8 mouse cellular contexts compared by ENCODE assay signal in genomic region chr1:45313696-45314295, GRCm38 (mm10). TPM values are rescaled to one million over a fixed set of nuclear protein-coding genes. Genes with fewer than 3 reads are reported as not detected.
DNase-seq lines count a peak whose midpoint lies in the region; ATAC-seq and TF ChIP-seq lines count a peak whose summit lies in the region.

No protein-coding gene starts in this region.

- no peak overlapping the region for H3K9ac ChIP-seq in forebrain, embryonic 11.5 days (ENCODE audit: low read length)
- no peak overlapping the region for H3K9ac ChIP-seq in intestine, postnatal 0 days (ENCODE audit: low read depth, low read length)
- no peak overlapping the region for H3K9ac ChIP-seq in midbrain, embryonic 13.5 days (replicated peaks)

- H3K9me3 ChIP-seq in forebrain, embryonic 11.5 days (ENCODE audit: control insufficient read depth, low read length) = no peaks in the 10 kb centered on the region
- no peaks in the 10 kb centered on the region for H3K9me3 ChIP-seq in intestine, postnatal 0 days (ENCODE audit: control insufficient read depth)
- no peaks in the 10 kb centered on the region for H3K9me3 ChIP-seq in midbrain, embryonic 13.5 days

- ATAC-seq in Patski = peak; percentile 80
- ATAC-seq in forebrain, embryonic 11.5 days (replicated peaks; ENCODE audit: low FRiP score) = peak; percentile 78
- peak; percentile 67; the same call in 1 of the 2 replicates for ATAC-seq in intestine, postnatal 0 days
- ATAC-seq in midbrain, embryonic 13.5 days = peak; percentile 63
- no peak for ATAC-seq in monocyte, adult 5-6 weeks (replicated peaks; ENCODE audit: insufficient number of reproducible peaks, low FRiP score, low TSS enrichment, poor library complexity, severe bottlenecking)

- TF ChIP-seq CTCF in Patski (IDR thresholded peaks at IDR 0.05) = peak; percentile 65
- TF ChIP-seq CTCF in intestine, postnatal 0 days (IDR thresholded peaks at IDR 0.05; ENCODE audit: low read depth) = peak; percentile 82

- no peaks in the 10 kb centered on the region for H3K4me1 ChIP-seq in forebrain, embryonic 11.5 days (replicated peaks; ENCODE audit: control insufficient read depth, insufficient read depth, low read length)
- peaks cover 3% of the 10 kb centered on the region; the same call in 1 of the 2 replicates for H3K4me1 ChIP-seq in intestine, postnatal 0 days (replicated peaks; ENCODE audit: control insufficient read depth, insufficient read depth, low read length)
- no peaks in the 10 kb centered on the region for H3K4me1 ChIP-seq in midbrain, embryonic 13.5 days (replicated peaks)

- no peak overlapping the region for H3K4me3 ChIP-seq in forebrain, embryonic 11.5 days (ENCODE audit: low read depth, low read length)
- peak overlapping the region; percentile 39 for H3K4me3 ChIP-seq in intestine, postnatal 0 days (ENCODE audit: low read depth, low read length)
- no peak overlapping the region for H3K4me3 ChIP-seq in midbrain, embryonic 13.5 days (replicated peaks)

- no peaks in the 10 kb centered on the region for H3K36me3 ChIP-seq in forebrain, embryonic 11.5 days (ENCODE audit: control insufficient read depth, insufficient read depth, low read length)
- no peaks in the 10 kb centered on the region for H3K36me3 ChIP-seq in intestine, postnatal 0 days (ENCODE audit: control insufficient read depth, insufficient read depth)
- H3K36me3 ChIP-seq in midbrain, embryonic 13.5 days = no peaks in the 10 kb centered on the region

- CTCF ChIA-PET in Patski (lab: Charles Lee) = interaction anchor here (1.0 to 2.6 kb wide), 4 partner anchors 15 to 1085 kb away, joined by 3 to 9 read pairs (median 5); no protein-coding TSS in a partner anchor

- in situ Hi-C loops in Patski (cut with MboI; ENCODE audit: low pct_unique_long_range_greater_than_20kb) = loop anchor here (10.0 to 25.0 kb wide), 4 partner anchors 451 to 1079 kb away; no protein-coding TSS in a partner anchor

- H3K27ac ChIP-seq in forebrain, embryonic 11.5 days (ENCODE audit: low read depth, low read length) = no peak overlapping the region
- H3K27ac ChIP-seq in intestine, postnatal 0 days (ENCODE audit: low read depth, low read length) = no peak overlapping the region
- no peak overlapping the region for H3K27ac ChIP-seq in midbrain, embryonic 13.5 days

- peak; percentile 44 for DNase-seq in kidney, adult 9 months
- no peak for DNase-seq in kidney, postnatal 4 days
- DNase-seq in Patski (ENCODE audit: low read depth, low spot score) = peak; percentile 22
- DNase-seq in forebrain, embryonic 11.5 days (ENCODE audit: low spot score) = no peak
- DNase-seq in cerebellum, adult 9-11 months = no peak

- H3K27me3 ChIP-seq in Patski = peaks cover 55% of the 10 kb centered on the region
- H3K27me3 ChIP-seq in forebrain, embryonic 11.5 days (ENCODE audit: control insufficient read depth, insufficient read depth, low read length) = no peaks in the 10 kb centered on the region
- no peaks in the 10 kb centered on the region for H3K27me3 ChIP-seq in intestine, postnatal 0 days (replicated peaks; ENCODE audit: control insufficient read depth, insufficient read depth, low read length)
- no peaks in the 10 kb centered on the region for H3K27me3 ChIP-seq in midbrain, embryonic 13.5 days

- 17% methylated on average over 11 of the region's 11 CpGs for WGBS in forebrain, embryonic 11.5 days
- 9% methylated on average over 9 of the region's 11 CpGs for WGBS in intestine, postnatal 0 days
- 19% methylated on average over 10 of the region's 11 CpGs for WGBS in midbrain, embryonic 13.5 days

- no peak overlapping the region for H3K4me2 ChIP-seq in forebrain, embryonic 11.5 days (ENCODE audit: low read depth, low read length, severe bottlenecking)
- H3K4me2 ChIP-seq in intestine, postnatal 0 days (replicated peaks; ENCODE audit: low read depth) = peak overlapping the region; percentile 52
- H3K4me2 ChIP-seq in midbrain, embryonic 13.5 days (replicated peaks) = peak overlapping the region; percentile 28

- POLR2A ChIA-PET in Patski (lab: Charles Lee) = no interaction called here

RNA-seq across cellular contexts. Expression of gene Col3a1, which starts 2.5 kb away (rescaled TPM):
- 0.24 TPM for polyA plus RNA-seq in Patski (2021)
- 372 and 394 TPM in 2 replicates for polyA plus RNA-seq in forebrain, embryonic 11.5 days (2014; fragmentation: Nextera tagmentation; extraction: Ambion mirVana)
- 562 and 577 TPM in 2 replicates for polyA plus RNA-seq in intestine, postnatal 0 days (2015; fragmentation: Nextera tagmentation; extraction: Ambion mirVana)
- polyA plus RNA-seq in midbrain, embryonic 13.5 days (2015; fragmentation: Nextera tagmentation; extraction: Ambion mirVana) = 141 and 184 TPM in 2 replicates
- not detected in 3 replicates for total RNA-seq in monocyte, adult 5-6 weeks (2017)

Comparison
In these comparisons a context has a peak if more than half of its experiments do, and no peak if none do; other contexts are left out.
1. DNase-seq: peak in kidney, adult 9 months (single experiment) and Patski (single experiment); none in kidney, postnatal 4 days (0 of 2), forebrain, embryonic 11.5 days (single experiment) and cerebellum, adult 9-11 months (single experiment).
2. RNA of gene Col3a1, which starts 2.5 kb away (polyA plus RNA-seq): 562 to 577 TPM in intestine, postnatal 0 days, 372 to 394 TPM in forebrain, embryonic 11.5 days and 141 to 184 TPM in midbrain, embryonic 13.5 days; 0.24 TPM in Patski (single experiment); every median in the first group is over 100 times any median in the second.